Mouse (Mus musculus) neural tube, embryonic 12.5 days (tissue): ENCODE data around the gene Hoxd4. TPM values are rescaled to one million over a fixed set of nuclear protein-coding genes. Genes with fewer than 3 reads are reported as not detected.

Experiments used
- ATAC-seq: fragments of 200-750 bp; cut with Nextera tagmentation; 2 replicates; pipeline ENCODE4 v1.8.0; 2017; ENCODE audit warnings: low read depth, mild to moderate bottlenecking, moderate TSS enrichment, moderate library complexity; ENCODE audit not compliant: low FRiP score
- H3K27ac ChIP-seq: fragments of 300-500 bp; sonication (generic); 2 replicates; pipeline ENCODE4 v1.5.1; 2016
- H3K27me3 ChIP-seq: fragments of 300-500 bp; sonication (generic); replicated peaks from 2 replicates; pipeline ENCODE4 v1.6.1; 2016; ENCODE audit warnings: mild to moderate bottlenecking
- H3K36me3 ChIP-seq: fragments of 300-500 bp; sonication (generic); 2 replicates; pipeline ENCODE4 v1.6.1; 2016; ENCODE audit warnings: mild to moderate bottlenecking
- H3K4me1 ChIP-seq: fragments of 300-500 bp; sonication (generic); 2 replicates; pipeline ENCODE4 v1.6.1; 2016
- H3K4me2 ChIP-seq: fragments of 300-500 bp; sonication (generic); replicated peaks from 2 replicates; pipeline ENCODE4 v1.6.1; 2016; ENCODE audit warnings: mild to moderate bottlenecking
- H3K4me3 ChIP-seq: fragments of 300-500 bp; sonication (generic); 2 replicates; pipeline ENCODE4 v1.5.1; 2016
- H3K9ac ChIP-seq: fragments of 300-500 bp; sonication (generic); 2 replicates; pipeline ENCODE4 v1.6.1; 2016; ENCODE audit warnings: mild to moderate bottlenecking
- H3K9me3 ChIP-seq: fragments of 300-500 bp; sonication (generic); 2 replicates; pipeline ENCODE4 v1.6.1; 2016; ENCODE audit warnings: mild to moderate bottlenecking
- WGBS: fragments of 180-500 bp; shearing (Covaris S2); methylation state at CpG from one replicate; pipeline ENCODE4 v1.1.7; 2016; 5-methylcytosine and 5-hydroxymethylcytosine counted together
- polyA plus RNA-seq: library from polyadenylated mRNA; unstranded; fragments of >200 nt; fragmentation: Nextera tagmentation; extraction: Ambion mirVana; gene quantifications from 2 replicates; pipeline ENCODE4 v1.2.1, GENCODE M21; 2016

Hoxd4 gene
- polyA plus RNA-seq, 1 experiment from 2014 or later: 14.2 TPM

- H3K4me1 ChIP-seq: peaks cover 96% of the 10 kb centered on the region
- WGBS: 2% methylated on average over 2 of the region's 2 CpGs
- H3K36me3 ChIP-seq: peaks cover 2% of the 10 kb centered on the region; the same call in 1 of the 2 replicates
- H3K9ac ChIP-seq: peak overlapping the region; percentile 57; the same call in 1 of the 2 replicates
- no peaks in the 10 kb centered on the region for H3K27me3 ChIP-seq
- peak overlapping the region; percentile 96 for H3K4me2 ChIP-seq
- no peak for ATAC-seq
- H3K9me3 ChIP-seq: no peaks in the 10 kb centered on the region
- peak overlapping the region; percentile 3; the same call in 1 of the 2 replicates for H3K27ac ChIP-seq
- 0 out of 2 replicates have a peak overlapping the region, but pooled peaks have one; percentile 11 for H3K4me3 ChIP-seq
Measured at GRCm38 (mm10) chr2:74720384-74720783, 8.7 kb downstream of the Hoxd4 start.

GRCm38 (mm10) chr2:74720955-74721491 lies 9.3 kb downstream of the Hoxd4 start:
- Histone ChIP-seq H3K4me1 (peaks cover 95% of the 10 kb centered on the region), H3K27me3 (no peaks in the 10 kb centered on the region), H3K4me3 (peak overlapping the region; percentile 24), H3K27ac (peak overlapping the region; percentile 82), H3K4me2 (peak overlapping the region; percentile 96), H3K36me3 (peaks cover 2% of the 10 kb centered on the region; the same call in 1 of the 2 replicates), H3K9ac (peak overlapping the region; percentile 57), H3K9me3 (no peaks in the 10 kb centered on the region)
- 2% methylated on average over 5 of the region's 5 CpGs for WGBS
- peak; percentile 32 for ATAC-seq

DNA sequence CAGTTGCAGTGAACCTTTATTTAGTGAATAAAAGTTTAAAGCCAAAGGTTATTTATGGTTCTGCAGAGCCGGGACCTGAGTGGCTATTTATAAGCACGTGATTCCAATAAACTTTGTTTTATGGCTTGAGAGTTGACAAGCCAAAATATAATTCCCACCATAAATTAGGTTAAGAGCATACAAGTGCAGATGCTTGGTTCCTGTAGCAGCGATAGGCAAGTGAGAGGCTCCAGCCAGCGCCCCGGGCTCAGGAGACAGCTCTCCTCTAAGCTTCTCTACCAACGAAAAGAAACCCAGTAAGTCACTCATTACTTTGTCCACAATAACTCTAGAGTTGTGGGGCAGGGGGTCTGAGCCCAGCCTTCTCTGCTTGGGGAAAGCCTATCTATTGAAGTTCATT lies 10.2 kb downstream of the Hoxd4 start:
- WGBS: under 1% methylated on average over 6 of the region's 6 CpGs
- no peaks in the 10 kb centered on the region for H3K27me3 ChIP-seq
- peak overlapping the region; percentile 26; the same call in 1 of the 2 replicates for H3K27ac ChIP-seq
- H3K9ac ChIP-seq: peak overlapping the region; percentile 96
- H3K4me1 ChIP-seq: peaks cover 97% of the 10 kb centered on the region
- peaks cover 7% of the 10 kb centered on the region; the same call in 1 of the 2 replicates for H3K36me3 ChIP-seq
- H3K4me2 ChIP-seq: peak overlapping the region; percentile 96
- H3K9me3 ChIP-seq: no peaks in the 10 kb centered on the region
- peak overlapping the region; percentile 56 for H3K4me3 ChIP-seq
- peak; percentile 27; the same call in 1 of the 2 replicates for ATAC-seq

DNA sequence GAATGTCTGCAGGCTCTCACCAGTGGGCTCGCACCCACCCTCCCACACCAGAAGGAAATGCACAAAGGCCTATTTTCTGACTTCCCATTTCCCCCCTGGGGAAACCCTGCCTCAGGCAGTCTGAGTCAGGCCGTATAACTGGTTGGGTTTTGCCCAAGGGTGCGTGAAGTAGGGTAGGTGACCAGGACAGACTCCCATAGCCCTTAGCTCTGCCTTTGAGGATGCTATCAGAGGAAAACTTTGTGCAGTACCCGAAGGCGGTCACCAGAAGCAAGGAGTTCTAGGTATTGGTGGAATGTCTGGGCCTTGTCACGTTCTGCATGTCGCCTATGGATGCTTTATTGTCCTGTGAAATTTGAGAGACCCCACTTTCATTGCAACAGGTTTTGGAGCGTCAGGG lies 11.2 kb downstream of the Hoxd4 start:
- H3K4me2 ChIP-seq: peak overlapping the region; percentile 96

DNA sequence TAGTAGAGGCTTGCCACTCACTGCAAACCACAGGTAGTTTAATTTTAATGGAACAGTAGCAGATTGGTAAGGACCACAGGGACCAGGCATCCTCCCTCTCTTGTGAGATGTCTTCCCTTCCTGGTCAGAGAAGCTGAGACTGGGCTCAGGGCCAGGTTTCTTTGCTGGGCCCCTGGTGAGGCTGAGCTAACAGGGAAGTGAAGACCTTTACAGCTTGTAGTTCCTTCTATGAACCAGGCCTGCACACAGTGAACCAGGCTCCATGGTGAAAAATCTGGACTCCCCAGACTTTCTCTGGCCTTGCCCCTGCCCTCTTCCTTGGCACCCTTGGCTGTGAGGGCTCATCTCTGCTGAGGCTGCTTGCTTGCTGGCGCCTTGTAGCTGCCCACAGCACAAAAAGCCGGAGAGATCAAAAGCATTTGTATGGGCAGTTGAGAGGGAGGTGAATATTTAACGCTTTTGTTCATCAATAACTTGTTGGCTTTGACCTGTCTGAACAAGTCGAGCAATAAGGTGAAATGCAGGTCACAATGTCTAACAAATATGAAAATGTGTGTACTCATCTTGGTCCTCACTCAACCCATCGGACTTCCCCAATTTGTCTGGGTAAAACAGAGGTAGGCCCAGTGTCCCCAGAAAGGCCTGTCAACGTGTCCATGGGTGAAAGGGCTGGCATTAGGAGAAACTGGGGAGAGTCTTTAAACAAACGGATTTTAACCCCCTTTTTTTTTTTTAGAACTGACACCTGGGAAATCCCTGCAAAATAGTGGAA lies 12.7 kb downstream of the Hoxd4 start:
- H3K4me1 ChIP-seq: peaks cover 95% of the 10 kb centered on the region
- peak overlapping the region; percentile 96 for H3K4me2 ChIP-seq
- H3K36me3 ChIP-seq: peaks cover 24% of the 10 kb centered on the region
- H3K27ac ChIP-seq: peak overlapping the region; percentile 51; the same call in 1 of the 2 replicates
- H3K27me3 ChIP-seq: no peaks in the 10 kb centered on the region
- ATAC-seq: no peak
- H3K4me3 ChIP-seq: peak overlapping the region; percentile 56
- H3K9ac ChIP-seq: peak overlapping the region; percentile 96
- no peaks in the 10 kb centered on the region for H3K9me3 ChIP-seq
- 10% methylated on average over 7 of the region's 7 CpGs for WGBS

More for the DNA sequence above, 11.2 kb downstream of the Hoxd4 start:
- Histone ChIP-seq H3K4me3 (peak overlapping the region; percentile 56), H3K9me3 (no peaks in the 10 kb centered on the region), H3K9ac (peak overlapping the region; percentile 96), H3K27ac (peak overlapping the region; percentile 51; the same call in 1 of the 2 replicates), H3K27me3 (no peaks in the 10 kb centered on the region), H3K36me3 (peaks cover 15% of the 10 kb centered on the region), H3K4me1 (peaks cover 97% of the 10 kb centered on the region)
- WGBS: 2% methylated on average over 8 of the region's 8 CpGs
- no peak for ATAC-seq

- Histone ChIP-seq H3K4me3 (peak overlapping the region; percentile 56), H3K4me1 (peaks cover 93% of the 10 kb centered on the region), H3K9me3 (no peaks in the 10 kb centered on the region), H3K27ac (peak overlapping the region; percentile 93), H3K36me3 (peaks cover 24% of the 10 kb centered on the region), H3K4me2 (peak overlapping the region; percentile 96), H3K9ac (peak overlapping the region; percentile 96), H3K27me3 (no peaks in the 10 kb centered on the region)
- ATAC-seq: no peak
- 6% methylated on average over 17 of the region's 17 CpGs for WGBS
Measured at GRCm38 (mm10) chr2:74725171-74725570, 13.4 kb downstream of the Hoxd4 start.

- H3K4me1 ChIP-seq: peaks cover 92% of the 10 kb centered on the region
- ATAC-seq: no peak
- H3K27me3 ChIP-seq: no peaks in the 10 kb centered on the region
- peak within 1 kb of the TSS; percentile 93 for H3K27ac ChIP-seq
- 8% methylated on average over 5 of the region's 5 CpGs for WGBS
- H3K9ac ChIP-seq: peak within 1 kb of the TSS; percentile 96
- peaks cover 24% of the 10 kb centered on the region for H3K36me3 ChIP-seq
- H3K4me2 ChIP-seq: peak within 1 kb of the TSS; percentile 96
- H3K4me3 ChIP-seq: peak within 1 kb of the TSS; percentile 56
- H3K9me3 ChIP-seq: no peaks in the 10 kb centered on the region
Measured at GRCm38 (mm10) chr2:74726551-74726950, 14.8 kb downstream of the Hoxd4 start, which contains the start of gene Gm28230. Gene Gm28230, plus strand, starts transcription at chr2:74726728.

DNA sequence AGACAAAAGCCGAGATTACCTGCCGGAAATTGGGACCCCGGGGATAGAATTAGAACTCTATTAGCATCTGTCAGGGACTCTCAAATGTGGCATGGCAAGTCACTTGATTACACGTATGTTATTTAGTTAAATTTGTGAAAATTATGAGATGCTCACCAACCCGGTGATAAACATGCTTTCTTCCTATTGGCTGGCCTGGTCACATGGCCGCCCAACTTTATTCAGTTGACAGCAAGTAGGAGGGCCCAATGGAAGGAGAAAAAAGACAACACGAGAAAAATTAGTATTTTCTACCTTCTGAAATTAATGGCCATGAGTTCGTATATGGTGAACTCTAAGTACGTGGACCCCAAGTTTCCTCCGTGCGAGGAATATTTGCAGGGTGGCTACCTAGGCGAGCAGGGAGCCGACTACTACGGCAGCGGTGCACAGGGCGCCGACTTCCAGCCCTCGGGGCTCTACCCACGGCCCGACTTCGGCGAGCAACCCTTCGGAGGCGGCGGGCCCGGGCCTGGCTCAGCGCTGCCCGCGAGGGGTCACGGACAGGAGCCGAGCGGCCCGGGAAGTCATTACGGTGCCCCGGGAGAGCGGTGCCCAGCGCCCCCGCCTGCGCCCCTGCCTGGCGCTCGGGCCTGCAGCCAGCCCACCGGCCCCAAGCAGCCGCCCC lies 15.4 kb downstream of the Hoxd4 start:
- Histone ChIP-seq H3K4me1 (peaks cover 93% of the 10 kb centered on the region), H3K36me3 (peaks cover 27% of the 10 kb centered on the region)

DNA sequence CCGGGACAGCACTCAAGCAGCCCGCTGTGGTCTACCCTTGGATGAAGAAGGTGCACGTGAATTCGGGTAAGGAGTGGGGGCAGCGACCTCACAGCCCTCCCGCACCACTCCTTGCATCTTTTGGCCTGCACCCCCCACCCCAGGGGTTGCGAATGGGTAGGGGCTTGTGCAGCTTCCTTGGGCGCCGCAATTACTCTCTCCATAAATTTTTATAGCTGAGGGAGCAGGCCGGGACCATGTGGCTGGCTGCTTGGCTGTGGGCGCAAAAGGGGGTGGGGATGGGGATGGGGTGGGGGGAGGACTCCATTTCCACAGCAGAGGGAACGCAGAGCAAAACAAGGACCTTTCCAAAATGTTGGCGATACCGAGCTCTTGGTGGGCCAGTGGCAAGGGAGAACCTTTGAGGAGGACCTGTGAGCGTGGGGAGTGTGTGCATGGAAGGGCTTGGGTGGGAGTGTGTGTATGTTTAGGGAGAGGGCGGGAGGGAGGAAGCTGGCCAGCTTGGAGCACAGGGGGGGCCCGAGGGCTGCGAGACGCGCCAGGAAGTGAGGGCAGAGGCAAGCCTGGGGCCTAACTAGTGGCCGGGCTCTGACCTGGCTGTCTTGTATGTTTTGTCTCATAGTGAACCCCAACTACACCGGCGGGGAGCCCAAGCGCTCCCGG lies 16.0 kb downstream of the Hoxd4 start:
- peak overlapping the region; percentile 56 for H3K4me3 ChIP-seq
- peak overlapping the region; percentile 93 for H3K27ac ChIP-seq
- peak overlapping the region; percentile 96 for H3K4me2 ChIP-seq
- ATAC-seq: peak; percentile 54
- no peaks in the 10 kb centered on the region for H3K9me3 ChIP-seq
- peaks cover 28% of the 10 kb centered on the region for H3K36me3 ChIP-seq
- H3K4me1 ChIP-seq: peaks cover 93% of the 10 kb centered on the region
- 2% methylated on average over 25 of the region's 25 CpGs for WGBS
- H3K9ac ChIP-seq: peak overlapping the region; percentile 96
- no peaks in the 10 kb centered on the region for H3K27me3 ChIP-seq

More for the DNA sequence above, 15.4 kb downstream of the Hoxd4 start:
- Histone ChIP-seq H3K4me3 (peak overlapping the region; percentile 56), H3K27me3 (no peaks in the 10 kb centered on the region), H3K9ac (peak overlapping the region; percentile 96), H3K9me3 (no peaks in the 10 kb centered on the region), H3K27ac (peak overlapping the region; percentile 93), H3K4me2 (peak overlapping the region; percentile 96)
- under 1% methylated on average over 43 of the region's 43 CpGs for WGBS
- peak; percentile 22; the same call in 1 of the 2 replicates for ATAC-seq

DNA sequence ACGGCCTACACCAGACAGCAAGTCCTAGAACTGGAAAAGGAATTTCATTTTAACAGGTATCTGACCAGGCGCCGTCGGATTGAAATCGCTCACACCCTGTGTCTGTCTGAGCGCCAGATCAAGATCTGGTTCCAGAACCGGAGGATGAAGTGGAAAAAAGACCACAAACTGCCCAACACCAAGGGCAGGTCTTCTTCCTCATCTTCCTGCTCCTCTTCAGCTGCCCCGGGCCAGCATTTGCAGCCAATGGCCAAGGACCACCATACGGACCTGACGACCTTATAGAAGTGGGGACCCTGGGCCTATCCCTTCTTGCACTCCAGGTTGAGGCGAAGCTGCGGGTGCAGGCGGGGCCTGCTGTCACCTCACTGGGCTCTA lies 16.6 kb downstream of the Hoxd4 start:
- no peaks in the 10 kb centered on the region for H3K27me3 ChIP-seq
- peaks cover 92% of the 10 kb centered on the region for H3K4me1 ChIP-seq
- peaks cover 28% of the 10 kb centered on the region for H3K36me3 ChIP-seq
- peak overlapping the region; percentile 96 for H3K4me2 ChIP-seq
- H3K9me3 ChIP-seq: no peaks in the 10 kb centered on the region
- peak overlapping the region; percentile 93 for H3K27ac ChIP-seq
- H3K4me3 ChIP-seq: peak overlapping the region; percentile 56
- ATAC-seq: no peak
- WGBS: 7% methylated on average over 13 of the region's 13 CpGs
- peak overlapping the region; percentile 96 for H3K9ac ChIP-seq

- H3K27me3 ChIP-seq: no peaks in the 10 kb centered on the region
- peaks cover 87% of the 10 kb centered on the region for H3K4me1 ChIP-seq
- H3K4me3 ChIP-seq: peak overlapping the region; percentile 18
- 1% methylated on average over 8 of the region's 8 CpGs for whole genome bisulfite sequencing
- H3K36me3 ChIP-seq: peaks cover 26% of the 10 kb centered on the region
- no peaks in the 10 kb centered on the region for H3K9me3 ChIP-seq
- peak overlapping the region; percentile 99 for H3K27ac ChIP-seq
- H3K9ac ChIP-seq: peak overlapping the region; percentile 92
- ATAC-seq: no peak
- H3K4me2 ChIP-seq: peak overlapping the region; percentile 96
Measured at GRCm38 (mm10) chr2:74730331-74730730, 18.6 kb downstream of the Hoxd4 start.
